ENCODE assay signal across 22 mouse cellular contexts in genomic region chr7:126460623-126461399, GRCm38 (mm10). TPM values are rescaled to one million over a fixed set of nuclear protein-coding genes. Genes with fewer than 3 reads are reported as not detected.
DNase-seq lines count a peak whose midpoint lies in the region; ATAC-seq and TF ChIP-seq lines count a peak whose summit lies in the region.
"Had no signal": no experiment of that assay in that cellular context is flagged by ENCODE, and none has a peak within 500 bp of the region (broad histone marks: within the 10 kb centered on the region; RNA-seq: fewer than 3 reads in every experiment).

No protein-coding gene starts in this region.

- TF ChIP-seq CTCF in kidney, postnatal 0 days (IDR thresholded peaks at IDR 0.05; ENCODE audit: low read depth) = no peak

- H3K27ac ChIP-seq in forebrain, embryonic 10.5 days = 0 out of 2 replicates have a peak overlapping the region, but pooled peaks have one; percentile 12
- H3K27ac ChIP-seq in forebrain, embryonic 14.5 days (ENCODE audit: low read depth, low read length) = no peak overlapping the region
- H3K27ac ChIP-seq in kidney, postnatal 0 days = no peak overlapping the region
- H3K27ac ChIP-seq: layer of hippocampus, adult 2 months; liver, embryonic 15.5 days; macrophage; neural tube, embryonic 12.5 days had no signal

- ATAC-seq in forebrain, embryonic 14.5 days = no peak
- no peak for ATAC-seq in kidney, postnatal 0 days (replicated peaks; ENCODE audit: low FRiP score, low read depth)
- ATAC-seq: forebrain, postnatal 0 days had no signal

- H3K4me2 ChIP-seq in forebrain, embryonic 14.5 days (ENCODE audit: low read length) = no peak overlapping the region
- no peak overlapping the region for H3K4me2 ChIP-seq in kidney, postnatal 0 days (ENCODE audit: low read length)
- H3K4me2 ChIP-seq: liver, embryonic 15.5 days; midbrain, embryonic 11.5 days; neural tube, embryonic 12.5 days had no signal

- H3K9ac ChIP-seq in forebrain, embryonic 14.5 days (ENCODE audit: low read length) = no peak overlapping the region
- no peak overlapping the region for H3K9ac ChIP-seq in kidney, postnatal 0 days (ENCODE audit: low read depth, low read length)
- H3K9ac ChIP-seq: forebrain, postnatal 0 days; liver, embryonic 15.5 days; neural tube, embryonic 12.5 days had no signal

- no peak overlapping the region for H3K4me3 ChIP-seq in forebrain, embryonic 10.5 days
- H3K4me3 ChIP-seq in forebrain, embryonic 14.5 days (ENCODE audit: low read depth, low read length) = no peak overlapping the region
- H3K4me3 ChIP-seq in kidney, postnatal 0 days (replicated peaks; ENCODE audit: low read depth, low read length) = no peak overlapping the region
- H3K4me3 ChIP-seq: hindbrain, embryonic 10.5 days; layer of hippocampus, adult 2 months; liver, embryonic 15.5 days; neural tube, embryonic 12.5 days had no signal

- DNase-seq in forebrain, embryonic 10.5 days (ENCODE audit: extremely low spot score, low spot score) = no peak
- DNase-seq in forebrain, embryonic 14.5 days (ENCODE audit: low spot score) = no peak
- peak; percentile 56 for DNase-seq in kidney, postnatal 0 days (ENCODE audit: low spot score)
- no peak for DNase-seq in kidney, adult 18-20 months
- DNase-seq in forelimb bud, embryonic 11.5 days (ENCODE audit: low read depth, low spot score) = peak; percentile 37
- peak; percentile 73 for DNase-seq in skeletal muscle tissue, adult 2 months (ENCODE audit: low read depth, low spot score)
- no peak for DNase-seq in left cerebral cortex, adult 11 months (ENCODE audit: low spot score)
- no peak for DNase-seq in spleen, postnatal 10 days (ENCODE audit: low spot score in 2 of 2)
- DNase-seq: adrenal gland, postnatal 36 days; cerebellum, adult 2 months; cerebellum, postnatal 36 days; forebrain, postnatal 0 days; kidney, adult 8-10 months; layer of hippocampus, postnatal 36 days; left cerebral cortex, postnatal 4 days; right cerebral cortex, postnatal 4 days had no signal

- 58% methylated on average over 10 of the region's 10 CpGs for WGBS in forebrain, embryonic 10.5 days
- WGBS in forebrain, embryonic 14.5 days = 42% methylated on average over 10 of the region's 10 CpGs
- 22% methylated on average over 10 of the region's 10 CpGs for WGBS in kidney, postnatal 0 days

- H3K36me3 ChIP-seq in forebrain, embryonic 10.5 days (replicated peaks) = peaks cover 5% of the 10 kb centered on the region
- no peaks in the 10 kb centered on the region for H3K36me3 ChIP-seq in forebrain, embryonic 14.5 days (ENCODE audit: control insufficient read depth, insufficient read depth, low read length)
- no peaks in the 10 kb centered on the region for H3K36me3 ChIP-seq in kidney, postnatal 0 days (ENCODE audit: insufficient read depth, low read length)
- H3K36me3 ChIP-seq: liver, embryonic 15.5 days; neural tube, embryonic 12.5 days had no signal

- H3K4me1 ChIP-seq in forebrain, embryonic 10.5 days = peaks cover 19% of the 10 kb centered on the region
- H3K4me1 ChIP-seq in forebrain, embryonic 14.5 days (ENCODE audit: control insufficient read depth, insufficient read depth, low read length) = no peaks in the 10 kb centered on the region
- H3K4me1 ChIP-seq in kidney, postnatal 0 days (replicated peaks; ENCODE audit: insufficient read depth, low read length) = no peaks in the 10 kb centered on the region; the same call in 1 of the 2 replicates
- H3K4me1 ChIP-seq: neural tube, embryonic 12.5 days had no signal

- H3K27me3 ChIP-seq in forebrain, embryonic 10.5 days (ENCODE audit: poor library complexity, severe bottlenecking) = no peaks in the 10 kb centered on the region
- no peaks in the 10 kb centered on the region for H3K27me3 ChIP-seq in forebrain, embryonic 14.5 days (replicated peaks; ENCODE audit: control insufficient read depth, insufficient read depth, low read length)
- no peaks in the 10 kb centered on the region for H3K27me3 ChIP-seq in kidney, postnatal 0 days (ENCODE audit: insufficient read depth, low read length)
- H3K27me3 ChIP-seq: liver, embryonic 15.5 days; neural tube, embryonic 12.5 days had no signal

- H3K9me3 ChIP-seq in forebrain, embryonic 10.5 days = no peaks in the 10 kb centered on the region
- H3K9me3 ChIP-seq in forebrain, embryonic 14.5 days (replicated peaks; ENCODE audit: control insufficient read depth, low read length) = no peaks in the 10 kb centered on the region
- H3K9me3 ChIP-seq in kidney, postnatal 0 days (replicated peaks; ENCODE audit: low read length) = no peaks in the 10 kb centered on the region
- H3K9me3 ChIP-seq: hindbrain, embryonic 10.5 days; liver, embryonic 15.5 days; neural tube, embryonic 12.5 days had no signal

RNA-seq across cellular contexts. Expression of gene Atp2a1, which starts 2.1 kb away (rescaled TPM):
- 0.33 TPM in 2 replicates for polyA plus RNA-seq in forebrain, embryonic 10.5 days (2016; fragmentation: Nextera tagmentation; extraction: Ambion mirVana)
- 0.12 and 0.24 TPM in 2 replicates for polyA plus RNA-seq in forebrain, embryonic 14.5 days (2014; fragmentation: Nextera tagmentation; extraction: Ambion mirVana)
- polyA plus RNA-seq in kidney, postnatal 0 days (2015; fragmentation: Nextera tagmentation; extraction: Ambion mirVana) = 0.45 and 0.71 TPM in 2 replicates
- polyA plus RNA-seq: macrophage had no signal

RNA-seq across cellular contexts. Expression of gene Sh2b1, which starts 14.4 kb away (rescaled TPM):
- polyA plus RNA-seq in forebrain, embryonic 10.5 days (2016; fragmentation: Nextera tagmentation; extraction: Ambion mirVana) = 49.2 and 50.8 TPM in 2 replicates
- polyA plus RNA-seq in forebrain, embryonic 14.5 days (2014; fragmentation: Nextera tagmentation; extraction: Ambion mirVana) = 49.2 and 59.5 TPM in 2 replicates
- polyA plus RNA-seq in kidney, postnatal 0 days (2015; fragmentation: Nextera tagmentation; extraction: Ambion mirVana) = 44.1 and 44.8 TPM in 2 replicates

RNA-seq across cellular contexts. Expression of gene Tufm, which starts 26.4 kb away (rescaled TPM):
- polyA plus RNA-seq in forebrain, embryonic 10.5 days (2016; fragmentation: Nextera tagmentation; extraction: Ambion mirVana) = 180 and 183 TPM in 2 replicates
- 135 and 147 TPM in 2 replicates for polyA plus RNA-seq in forebrain, embryonic 14.5 days (2014; fragmentation: Nextera tagmentation; extraction: Ambion mirVana)
- 117 and 134 TPM in 2 replicates for polyA plus RNA-seq in kidney, postnatal 0 days (2015; fragmentation: Nextera tagmentation; extraction: Ambion mirVana)

RNA-seq across cellular contexts. Expression of gene Rabep2, which starts 32.3 kb away (rescaled TPM):
- polyA plus RNA-seq in forebrain, embryonic 10.5 days (2016; fragmentation: Nextera tagmentation; extraction: Ambion mirVana) = 24.8 and 25.5 TPM in 2 replicates
- polyA plus RNA-seq in forebrain, embryonic 14.5 days (2014; fragmentation: Nextera tagmentation; extraction: Ambion mirVana) = 15.6 and 21.4 TPM in 2 replicates
- 29.7 and 31.7 TPM in 2 replicates for polyA plus RNA-seq in kidney, postnatal 0 days (2015; fragmentation: Nextera tagmentation; extraction: Ambion mirVana)

RNA-seq across cellular contexts. Expression of gene Atxn2l, which starts 42.4 kb away (rescaled TPM):
- 49.0 and 55.3 TPM in 2 replicates for polyA plus RNA-seq in forebrain, embryonic 10.5 days (2016; fragmentation: Nextera tagmentation; extraction: Ambion mirVana)
- 36.5 and 46.3 TPM in 2 replicates for polyA plus RNA-seq in forebrain, embryonic 14.5 days (2014; fragmentation: Nextera tagmentation; extraction: Ambion mirVana)
- 30.2 and 30.3 TPM in 2 replicates for polyA plus RNA-seq in kidney, postnatal 0 days (2015; fragmentation: Nextera tagmentation; extraction: Ambion mirVana)

Comparison
In these comparisons a context has a peak if more than half of its experiments do, and no peak if none do; other contexts are left out.
1. DNase-seq: peak in kidney, postnatal 0 days (single experiment), forelimb bud, embryonic 11.5 days (single experiment) and skeletal muscle tissue, adult 2 months (single experiment); none in forebrain, embryonic 10.5 days (single experiment), forebrain, embryonic 14.5 days (single experiment), kidney, adult 18-20 months (single experiment), left cerebral cortex, adult 11 months (single experiment) and spleen, postnatal 10 days (0 of 2).